11 mouse cellular contexts compared by ENCODE assay signal in the genomic region with DNA sequence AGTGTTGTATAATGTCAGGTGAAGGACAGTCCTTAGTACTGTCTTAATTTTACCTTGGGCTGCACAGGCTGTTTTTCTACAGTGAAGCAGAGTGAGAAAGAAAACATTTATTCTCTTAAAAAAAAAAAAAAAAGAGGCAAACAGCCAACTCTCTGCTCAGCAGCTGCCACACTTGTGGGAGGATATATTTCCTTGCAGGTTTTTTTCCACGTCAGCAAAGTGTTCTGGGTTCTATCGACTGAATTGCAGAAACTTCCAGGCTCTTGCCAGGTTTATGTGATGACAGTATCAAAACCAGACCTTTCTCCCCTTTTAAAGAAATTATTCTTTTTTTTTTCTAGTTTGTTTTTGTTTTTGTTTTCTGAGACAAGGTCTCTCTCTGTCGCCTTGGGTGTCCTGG. TPM values are rescaled to one million over a fixed set of nuclear protein-coding genes. Genes with fewer than 3 reads are reported as not detected.
DNase-seq lines count a peak whose midpoint lies in the region; ATAC-seq and TF ChIP-seq lines count a peak whose summit lies in the region.
"Had no signal": no experiment of that assay in that cellular context is flagged by ENCODE, and none has a peak within 500 bp of the region (broad histone marks: within the 10 kb centered on the region; RNA-seq: fewer than 3 reads in every experiment).

No protein-coding gene starts in this region.

- peak overlapping the region; percentile 81 for H3K9ac ChIP-seq in CH12.LX (ENCODE audit: insufficient read depth, low read depth)
- H3K9ac ChIP-seq in forebrain, embryonic 15.5 days (replicated peaks), result no peak overlapping the region
- no peak overlapping the region for H3K9ac ChIP-seq in liver, embryonic 14.5 days (replicated peaks)

- in situ Hi-C loops in CH12.LX (cut with MboI; ENCODE audit: low pct_ligation_motif_present, low pct_unique_long_range_greater_than_20kb, low sequenced_read_pairs), result no loop called here

- H3K4me2 ChIP-seq in CH12.LX (ENCODE audit: insufficient read depth, low read depth, poor library complexity, severe bottlenecking), result peak overlapping the region; percentile 99
- H3K4me2 ChIP-seq in forebrain, embryonic 15.5 days (replicated peaks), result peak overlapping the region; percentile 78; the same call in 1 of the 2 replicates
- peak overlapping the region; percentile 92 for H3K4me2 ChIP-seq in liver, embryonic 14.5 days (ENCODE audit: low read depth)

- TF ChIP-seq RAD21 in CH12.LX (IDR thresholded peaks at IDR 0.05; ENCODE audit: low read depth, low read length), result no peak

- peaks cover 7% of the 10 kb centered on the region for H3K36me3 ChIP-seq in heart, embryonic 10.5 days
- peaks cover 13 to 29% of the 10 kb centered on the region in 2 experiments for H3K36me3 ChIP-seq in CH12.LX (replicated peaks in 1 of 2; ENCODE audit: control insufficient read depth in 1 of 2, insufficient read depth in 1 of 2, low read length in 1 of 2)
- H3K36me3 ChIP-seq in forebrain, embryonic 15.5 days, result no peaks in the 10 kb centered on the region
- no peaks in the 10 kb centered on the region; the same call in 1 of the 2 replicates for H3K36me3 ChIP-seq in liver, embryonic 14.5 days (replicated peaks; ENCODE audit: control insufficient read depth, insufficient read depth, low read depth)

- ATAC-seq in forebrain, embryonic 15.5 days (replicated peaks), result no peak
- no peak for ATAC-seq in liver, embryonic 14.5 days (ENCODE audit: insufficient read depth)

- TF ChIP-seq CTCF in CH12.LX (conservative IDR thresholded peaks at IDR 0.05 in 1 of 2, IDR thresholded peaks at IDR 0.05 in 1 of 2; ENCODE audit: low read depth in 2 of 2, low read length in 2 of 2), result no peak
- no peak for TF ChIP-seq CTCF in liver, embryonic 14.5 days (IDR thresholded peaks at IDR 0.05; ENCODE audit: low read depth)

- H3K79me2 ChIP-seq in CH12.LX (replicated peaks; ENCODE audit: control insufficient read depth, extremely low read depth, insufficient read depth, poor library complexity, severe bottlenecking), result peaks cover 16% of the 10 kb centered on the region

- WGBS in heart, embryonic 10.5 days, result 60% methylated on average over 3 of the region's 3 CpGs
- WGBS in forebrain, embryonic 15.5 days, result 62% methylated on average over 3 of the region's 3 CpGs
- 57% methylated on average over 3 of the region's 3 CpGs for WGBS in liver, embryonic 14.5 days (ENCODE audit: insufficient replicate concordance)

- no peak for TF ChIP-seq POLR2A in CH12.LX (IDR thresholded peaks at IDR 0.05; ENCODE audit: low read depth, low read length)

- no peak for TF ChIP-seq EP300 in CH12.LX (IDR thresholded peaks at IDR 0.05; ENCODE audit: low read length)
- TF ChIP-seq EP300 in liver, embryonic 14.5 days (IDR thresholded peaks at IDR 0.05; ENCODE audit: low read depth), result no peak

- no peaks in the 10 kb centered on the region; the same call in 1 of the 2 replicates for H3K4me1 ChIP-seq in heart, embryonic 10.5 days
- H3K4me1 ChIP-seq in CH12.LX (ENCODE audit: control insufficient read depth in 1 of 2, insufficient read depth in 2 of 2), result peaks cover 4 to 19% of the 10 kb centered on the region in 2 experiments; a peak in 3 of 4 replicates
- peaks cover 10% of the 10 kb centered on the region for H3K4me1 ChIP-seq in forebrain, embryonic 15.5 days
- H3K4me1 ChIP-seq in liver, embryonic 14.5 days (replicated peaks; ENCODE audit: control insufficient read depth in 2 of 2, insufficient read depth in 2 of 2, low read length in 1 of 2), result peaks cover 3 to 9% of the 10 kb centered on the region in 2 experiments; a peak in 3 of 4 replicates

- H3K4me3 ChIP-seq in heart, embryonic 10.5 days, result peak overlapping the region; percentile 85; the same call in 1 of the 2 replicates
- no peak overlapping the region for H3K4me3 ChIP-seq in CH12.LX (replicated peaks in 1 of 3; ENCODE audit: low read depth in 2 of 3, low read length in 2 of 3, poor library complexity in 1 of 3)
- peak overlapping the region; percentile 63; the same call in 1 of the 2 replicates for H3K4me3 ChIP-seq in forebrain, embryonic 15.5 days
- peak overlapping the region in 1 of 2 experiments; percentile 79; a peak in 2 of 4 replicates for H3K4me3 ChIP-seq in liver, embryonic 14.5 days (ENCODE audit: insufficient read depth in 1 of 2, low read depth in 2 of 2, low read length in 2 of 2)

- no peak overlapping the region for H3K27ac ChIP-seq in heart, embryonic 10.5 days
- no peak overlapping the region for H3K27ac ChIP-seq in CH12.LX (ENCODE audit: insufficient read depth, low read depth)
- H3K27ac ChIP-seq in forebrain, embryonic 15.5 days (replicated peaks), result no peak overlapping the region
- no peak overlapping the region for H3K27ac ChIP-seq in liver, embryonic 14.5 days

- no peaks in the 10 kb centered on the region for H3K27me3 ChIP-seq in heart, embryonic 10.5 days (ENCODE audit: insufficient read depth, poor library complexity, severe bottlenecking)
- H3K27me3 ChIP-seq in CH12.LX (replicated peaks), result peaks cover 3% of the 10 kb centered on the region
- H3K27me3 ChIP-seq in forebrain, embryonic 15.5 days, result no peaks in the 10 kb centered on the region
- no peaks in the 10 kb centered on the region for H3K27me3 ChIP-seq in liver, embryonic 14.5 days (ENCODE audit: control insufficient read depth, insufficient read depth, low read length)

- no peak for DNase-seq in heart, embryonic 10.5 days (ENCODE audit: low spot score)
- no peak for DNase-seq in heart, adult 11 months
- DNase-seq in CH12.LX (ENCODE audit: extremely low read depth), result no peak
- no peak for DNase-seq in liver, embryonic 14.5 days (ENCODE audit: low read depth in 3 of 3, low spot score in 3 of 3)
- no peak for DNase-seq in adrenal gland, postnatal 10 days
- no peak for DNase-seq in urinary bladder, postnatal 4 days (ENCODE audit: low spot score in 2 of 2)
- no peak for DNase-seq in embryo, embryonic 11 days
- DNase-seq: B cell, adult 2 months; gastrocnemius, postnatal 36 days; lung, postnatal 14 days had no signal

- dilution Hi-C loops in CH12.LX (cut with MboI; ENCODE audit: extremely low pct_ligation_motif_present, extremely low pct_unique_long_range_greater_than_20kb, low sequenced_read_pairs), result no loop called here

- H3K9me3 ChIP-seq in heart, embryonic 10.5 days, result no peaks in the 10 kb centered on the region
- H3K9me3 ChIP-seq in CH12.LX (replicated peaks; ENCODE audit: low read length), result no peaks in the 10 kb centered on the region
- H3K9me3 ChIP-seq in forebrain, embryonic 15.5 days, result no peaks in the 10 kb centered on the region
- no peaks in the 10 kb centered on the region for H3K9me3 ChIP-seq in liver, embryonic 14.5 days (ENCODE audit: control insufficient read depth, low read length)

TF ChIP-seq in CH12.LX, 34 proteins besides CTCF, POLR2A, EP300 and RAD21:
- no peak for TF ChIP-seq MAX (IDR thresholded peaks at IDR 0.05; ENCODE audit: low read length)
- TF ChIP-seq NELFE (IDR thresholded peaks at IDR 0.05; ENCODE audit: low read depth, low read length), result no peak
- no peak for TF ChIP-seq MAZ (IDR thresholded peaks at IDR 0.05; ENCODE audit: low read depth, low read length)
- TF ChIP-seq MAFK (IDR thresholded peaks at IDR 0.05; ENCODE audit: insufficient replicate concordance, low read length), result no peak
- no peak for TF ChIP-seq SIN3A (IDR thresholded peaks at IDR 0.05; ENCODE audit: low read length)
- TF ChIP-seq HCFC1 (IDR thresholded peaks at IDR 0.05; ENCODE audit: low read depth, low read length), result no peak
- TF ChIP-seq CHD2 (IDR thresholded peaks at IDR 0.05; ENCODE audit: low read length), result no peak
- no peak for TF ChIP-seq JUN (IDR thresholded peaks at IDR 0.05; ENCODE audit: insufficient read depth, low read depth, low read length)
- no peak for TF ChIP-seq USF2 (conservative IDR thresholded peaks at IDR 0.05; ENCODE audit: low read depth, low read length)
- no peak for TF ChIP-seq USF1 (IDR thresholded peaks at IDR 0.05; ENCODE audit: low read depth, low read length)
- TF ChIP-seq IRF4 (IDR thresholded peaks at IDR 0.05; ENCODE audit: low read depth, low read length), result no peak
- TF ChIP-seq ELF1 (IDR thresholded peaks at IDR 0.05; ENCODE audit: low read depth, low read length), result no peak
- TF ChIP-seq SMC3 (IDR thresholded peaks at IDR 0.05; ENCODE audit: low read depth, low read length), result no peak
- TF ChIP-seq ETS1 (conservative IDR thresholded peaks at IDR 0.05; ENCODE audit: low read depth, low read length), result no peak
- no peak for TF ChIP-seq BHLHE40 (IDR thresholded peaks at IDR 0.05; ENCODE audit: low read depth, low read length)
- TF ChIP-seq ZMIZ1 (IDR thresholded peaks at IDR 0.05; ENCODE audit: low read depth, low read length), result no peak
- no peak for TF ChIP-seq TBP (conservative IDR thresholded peaks at IDR 0.05; ENCODE audit: low read depth, low read length)
TF ChIP-seq in CH12.LX: peak in this region for 0.

RNA-seq across cellular contexts. Expression of gene Ttc27, which starts 0.9 kb away (rescaled TPM):
- 17.2 and 23.6 TPM in 2 replicates for polyA plus RNA-seq in heart, embryonic 10.5 days (2016; fragmentation: Nextera tagmentation; extraction: Ambion mirVana)
- total RNA-seq in CH12.LX (2012; rRNA removed) (52.9 and 65.1 TPM in 2 replicates), CH12.LX (2014; rRNA removed) (70.3 and 72.1 TPM in 2 replicates)
- 86.6 and 92.9 TPM in 2 replicates for polyA plus RNA-seq in CH12.LX (2012; ENCODE audit: insufficient read length, low read depth)
- 16.3 and 18.4 TPM in 2 replicates for polyA plus RNA-seq in forebrain, embryonic 15.5 days (2015; fragmentation: Nextera tagmentation; extraction: Ambion mirVana)
- polyA plus RNA-seq in liver, embryonic 14.5 days (2012; rRNA removed), result 4.5 and 8.3 TPM in 2 replicates
- polyA plus RNA-seq in liver, embryonic 14.5 days (2014; fragmentation: Nextera tagmentation; extraction: Ambion mirVana), result 13.5 and 15.0 TPM in 2 replicates
- total RNA-seq in adrenal gland, postnatal 10 days (2021), result 10 to 100 TPM; 21.6 to 26.2 TPM

Comparison
In these comparisons a context has a peak if more than half of its experiments do, and no peak if none do; other contexts are left out.
1. H3K4me3 ChIP-seq: peak in heart, embryonic 10.5 days (single experiment) and forebrain, embryonic 15.5 days (single experiment); none in CH12.LX (0 of 3).
2. Peak in every context shown above with its lines, with median percentiles within 50 percentile points of each other: H3K4me2 ChIP-seq.